Mouse (Mus musculus): ENCODE measurements at regions not wholly inside any gene's neighbourhood (a gene's known extent, or its start where the extent isn't known, plus 50 kb on each side); places are given as distances from the start of the nearest gene placed in this dataset.

- peak; percentile 37 for DNase-seq (ENCODE audit: low spot score)
Observed at GRCm38 (mm10) chr7:125262672-125263365, 181.7 kb upstream of the Kdm8 start.

GRCm38 (mm10) chr7:125263756-125264155 is 180.7 kb upstream of the Kdm8 start:
- DNase-seq (ENCODE audit: low spot score), result no peak

- DNase-seq (ENCODE audit: low spot score), result no peak
Observed at GRCm38 (mm10) chr7:125270711-125271110, 173.8 kb upstream of the Kdm8 start.

- DNase-seq (ENCODE audit: low spot score), result no peak
Observed at GRCm38 (mm10) chr7:125271356-125271755, 173.1 kb upstream of the Kdm8 start.

- no peak for DNase-seq (ENCODE audit: low spot score)
Observed at GRCm38 (mm10) chr7:125281371-125281770, 163.1 kb upstream of the Kdm8 start.

GRCm38 (mm10) chr7:125295226-125295625 is 149.2 kb upstream of the Kdm8 start:
- DNase-seq (ENCODE audit: low spot score), result no peak

GRCm38 (mm10) chr7:125308433-125308832 is 136.0 kb upstream of the Kdm8 start:
- DNase-seq (ENCODE audit: low spot score), result no peak

GRCm38 (mm10) chr7:125310971-125311370 is 133.5 kb upstream of the Kdm8 start:
- DNase-seq (ENCODE audit: low spot score), result no peak

- no peak for DNase-seq (ENCODE audit: low spot score)
Observed at GRCm38 (mm10) chr7:125313604-125314003, 130.9 kb upstream of the Kdm8 start.

GRCm38 (mm10) chr7:125334769-125335168 is 109.7 kb upstream of the Kdm8 start:
- DNase-seq (ENCODE audit: low spot score), result no peak

GRCm38 (mm10) chr7:125335586-125336165 is 108.8 kb upstream of the Kdm8 start:
- no peak for DNase-seq (ENCODE audit: low spot score)

- no peak for DNase-seq (ENCODE audit: low spot score)
Observed at GRCm38 (mm10) chr7:125336826-125337225, 107.7 kb upstream of the Kdm8 start.

GRCm38 (mm10) chr7:125338177-125338751 is 106.2 kb upstream of the Kdm8 start:
- DNase-seq (ENCODE audit: low spot score), result peak; percentile 14

- DNase-seq (ENCODE audit: low spot score), result no peak
Observed at GRCm38 (mm10) chr7:125340326-125340905, 104.1 kb upstream of the Kdm8 start.

- no peak for DNase-seq (ENCODE audit: low spot score)
Observed at GRCm38 (mm10) chr7:125349606-125350005, 94.9 kb upstream of the Kdm8 start.

GRCm38 (mm10) chr7:125354211-125354610 is 90.3 kb upstream of the Kdm8 start:
- DNase-seq (ENCODE audit: low spot score), result no peak

GRCm38 (mm10) chr7:125354956-125355355 is 89.5 kb upstream of the Kdm8 start:
- no peak for DNase-seq (ENCODE audit: low spot score)

GRCm38 (mm10) chr7:125358016-125358415 is 86.5 kb upstream of the Kdm8 start:
- no peak for DNase-seq (ENCODE audit: low spot score)

- DNase-seq (ENCODE audit: low spot score), result no peak
Observed at GRCm38 (mm10) chr7:125383021-125383420, 61.5 kb upstream of the Kdm8 start.

- no peak for DNase-seq (ENCODE audit: low spot score)
Observed at GRCm38 (mm10) chr7:125384171-125384570, 60.3 kb upstream of the Kdm8 start.

- peak; percentile 14 for DNase-seq (ENCODE audit: low spot score)
Observed at GRCm38 (mm10) chr7:125392536-125392935, 51.9 kb upstream of the Kdm8 start.

GRCm38 (mm10) chr7:125393228-125393627 is 51.2 kb upstream of the Kdm8 start:
- peak; percentile 61 for DNase-seq (ENCODE audit: low spot score)
